Mouse (Mus musculus) c-Kit-negative CD71-positive TER-119-positive erythroid progenitor cells, embryonic 14.5 days (primary cell): ENCODE data around the gene Olfr1034.
"Not testable (repeated sequence)": the region's sequence is repeated elsewhere in the genome, so short reads cannot be mapped to it uniquely, and the experiment has no call there.

Experiments
- DNase-seq: peaks from one replicate; pipeline ENCODE4 v3.0.0-alpha.2; 2013; ENCODE audit warnings: low read depth, low spot score

Olfr1034 gene

GRCm38 (mm10) chr2:86045561-86045960, at the start of gene Olfr1034:
Gene Olfr1034 (plus strand): TSS chr2:86045861.
- no peak for DNase-seq

- no peak for DNase-seq
Measured at GRCm38 (mm10) chr2:86005240-86005639, 40.4 kb upstream of the Olfr1034 start, which contains the start of gene Olfr1032. Gene Olfr1032 (plus strand): TSS chr2:86005540.

GRCm38 (mm10) chr2:86020406-86020805, 25.3 kb upstream of the Olfr1034 start, which contains the start of gene Olfr1033:
Gene Olfr1033 (plus strand): TSS chr2:86020633.
- not testable (repeated sequence) for DNase-seq

- not testable (repeated sequence) for DNase-seq
Measured at GRCm38 (mm10) chr2:86021518-86021917, 24.1 kb upstream of the Olfr1034 start.

- DNase-seq, result not testable (repeated sequence)
Measured at GRCm38 (mm10) chr2:86050777-86051176, 5.1 kb downstream of the Olfr1034 start.

GRCm38 (mm10) chr2:86063766-86064165, 18.1 kb downstream of the Olfr1034 start:
- not testable (repeated sequence) for DNase-seq

GRCm38 (mm10) chr2:86070189-86070588, 24.5 kb downstream of the Olfr1034 start:
- DNase-seq, result no peak

- not testable (repeated sequence) for DNase-seq
Measured at GRCm38 (mm10) chr2:86073692-86074091, 28.0 kb downstream of the Olfr1034 start, which contains the start of gene Olfr1036. Gene Olfr1036 (plus strand): TSS chr2:86073992.

- not testable (repeated sequence) for DNase-seq
Measured at GRCm38 (mm10) chr2:86080478-86080877, 34.8 kb downstream of the Olfr1034 start.

GRCm38 (mm10) chr2:86087285-86087684, 41.6 kb downstream of the Olfr1034 start, which contains the start of gene Olfr1037:
Gene Olfr1037 (minus strand): TSS chr2:86087385.
- no peak for DNase-seq
